Mouse (Mus musculus) layer of hippocampus, postnatal 36 days (tissue): Measurements from ENCODE around the gene Dcxr. TPM values are rescaled to one million over a fixed set of nuclear protein-coding genes. Genes with fewer than 3 reads are reported as not detected.

Source experiments
- total RNA-seq, 2 experiments: library from RNA; stranded (reverse); gene quantifications; 2 replicates each; pipeline ENCODE4 v1.2.3; 2021

Dcxr gene
- total RNA-seq, 2 experiments from 2014 or later: 8.1 to 10.8 TPM

Other genes starting within 250 kb of the Dcxr start
- gene Mrpl12, start 242.7 kb downstream of the Dcxr start, total RNA-seq: 10 to 100 TPM; 70.4 to 71.7 TPM
- 10 to 100 TPM; 18.7 to 20.4 TPM for gene Slc25a10, start 235.4 kb downstream of the Dcxr start, total RNA-seq
- under 1 TPM; 0.15 to 0.18 TPM for gene Gcgr, start 196.6 kb downstream of the Dcxr start, total RNA-seq
- gene Mcrip1, start 177.6 kb downstream of the Dcxr start, total RNA-seq: 10 to 100 TPM; 71.3 to 71.6 TPM
- gene Ppp1r27, start 176.1 kb downstream of the Dcxr start, total RNA-seq: not detected
- gene P4hb, start 154.0 kb downstream of the Dcxr start, total RNA-seq: 100 to 1,000 TPM; 118 to 122 TPM
- gene Arhgdia, start 145.7 kb downstream of the Dcxr start, total RNA-seq: 100 to 1,000 TPM; 266 to 282 TPM
- gene Alyref, start 128.9 kb downstream of the Dcxr start, total RNA-seq: 10 to 100 TPM; 60.0 to 67.6 TPM
- 100 to 1,000 TPM in 1 of 2 experiments, 10 to 100 TPM in 1; 85.0 to 103 TPM for gene Anapc11, start 128.9 kb downstream of the Dcxr start, total RNA-seq
- gene Npb, start 118.8 kb downstream of the Dcxr start, total RNA-seq: 1 to 10 TPM; 1.2 to 1.8 TPM
- gene Pcyt2, start 109.3 kb downstream of the Dcxr start, total RNA-seq: 100 to 1,000 TPM; 138 to 157 TPM
- 10 to 100 TPM; 40.7 to 41.5 TPM for gene Sirt7, start 102.0 kb downstream of the Dcxr start, total RNA-seq
- 10 to 100 TPM; 77.3 to 86.3 TPM for gene Mafg, start 93.7 kb downstream of the Dcxr start, total RNA-seq
- 1 to 10 TPM; 1.8 to 2.1 TPM for gene Pycr1, start 83.5 kb downstream of the Dcxr start, total RNA-seq
- 1 to 10 TPM; 4.2 to 4.4 TPM for gene Myadml2, start 79.1 kb downstream of the Dcxr start, total RNA-seq
- 1 to 10 TPM; 3.6 to 3.7 TPM for gene Notum, start 66.1 kb downstream of the Dcxr start, total RNA-seq
- 10 to 100 TPM; 45.6 to 47.6 TPM for gene Aspscr1, start 54.3 kb downstream of the Dcxr start, total RNA-seq
- 10 to 100 TPM; 15.5 to 15.7 TPM for gene Cenpx, start 13.5 kb downstream of the Dcxr start, total RNA-seq
- 10 to 100 TPM; 56.6 to 69.3 TPM for gene Lrrc45, start 13.4 kb downstream of the Dcxr start, total RNA-seq
- gene Rac3, start 5.8 kb downstream of the Dcxr start, total RNA-seq: 10 to 100 TPM; 36.5 to 41.0 TPM
- 1 to 10 TPM; 1.7 to 2.3 TPM for gene Cbr2, start 4.8 kb upstream of the Dcxr start, total RNA-seq
- gene Hmga1b, start 35.5 kb upstream of the Dcxr start, total RNA-seq: 10 to 100 TPM; 19.5 to 20.1 TPM
- gene Rfng, start 56.9 kb upstream of the Dcxr start, total RNA-seq: 10 to 100 TPM; 66.1 to 68.6 TPM
- 100 to 1,000 TPM; 146 to 147 TPM for gene Gps1, start 57.0 kb upstream of the Dcxr start, total RNA-seq
- 10 to 100 TPM; 44.7 to 52.9 TPM for gene Dus1l, start 69.1 kb upstream of the Dcxr start, total RNA-seq
- gene Fasn, start 97.3 kb upstream of the Dcxr start, total RNA-seq: 100 to 1,000 TPM; 173 to 191 TPM
- gene Ccdc57, start 205.6 kb upstream of the Dcxr start, total RNA-seq: 1 to 10 TPM; 6.1 to 7.0 TPM
- gene Slc16a3, start 221.2 kb upstream of the Dcxr start, total RNA-seq: 1 to 10 TPM; 2.3 to 2.5 TPM